Mouse (Mus musculus): Measurements from ENCODE around the gene Ptar1.
"Not testable (repeated sequence)": the region's sequence is repeated elsewhere in the genome, so short reads cannot be mapped to it uniquely, and the experiment has no call there.

DNA sequence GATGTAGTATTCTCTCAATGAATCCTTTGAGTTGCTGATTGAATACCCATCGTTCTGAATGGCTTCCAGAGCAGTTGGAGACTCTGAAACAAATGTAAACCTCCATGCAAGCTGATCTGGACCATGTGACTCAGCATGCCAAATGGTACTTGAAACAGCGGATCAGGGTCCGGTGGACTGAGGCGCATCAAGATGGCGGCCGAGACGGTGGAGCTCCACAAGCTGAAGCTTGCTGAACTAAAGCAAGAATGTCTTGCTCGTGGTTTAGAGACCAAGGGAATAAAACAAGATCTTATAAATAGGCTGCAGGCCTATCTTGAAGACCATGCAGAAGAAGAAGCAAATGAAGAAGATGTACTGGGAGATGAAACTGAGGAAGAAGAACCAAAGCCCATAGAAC is 11.6 kb upstream of the Ptar1 start:
- not testable (repeated sequence) for TF ChIP-seq CTCF, EP300 (IDR thresholded peaks at IDR 0.05)

All from lung, postnatal 0 days (tissue).